Mouse (Mus musculus): Measurements from ENCODE around the gene Dnajb4.

- TF ChIP-seq ZNF384 (IDR thresholded peaks at IDR 0.05; ENCODE audit: low read depth, low read length) (no peak), MAFK (IDR thresholded peaks at IDR 0.05; ENCODE audit: insufficient read depth, low read depth, low read length) (no peak), ZC3H11A (IDR thresholded peaks at IDR 0.05; ENCODE audit: borderline replicate concordance, low read depth, low read length) (no peak)
These were observed 38.2 kb downstream of the Dnajb4 start for GRCm38 (mm10) chr3:152171862-152172261.

Data from ES-E14 (cell line).